Comparison of ENCODE assay signal across 9 mouse cellular contexts in genomic region chr10:24959043-24959916, GRCm38 (mm10). TPM values are rescaled to one million over a fixed set of nuclear protein-coding genes. Genes with fewer than 3 reads are reported as not detected.
DNase-seq lines count a peak whose midpoint lies in the region; ATAC-seq and TF ChIP-seq lines count a peak whose summit lies in the region.
"Had no signal": no experiment of that assay in that cellular context is flagged by ENCODE, and none has a peak within 500 bp of the region (broad histone marks: within the 10 kb centered on the region; RNA-seq: fewer than 3 reads in every experiment).

No protein-coding gene starts in this region.

- H3K4me1 ChIP-seq in hindbrain, postnatal 0 days (ENCODE audit: insufficient read depth, low read length): no peaks in the 10 kb centered on the region
- 0 out of 2 replicates have a peak, but pooled peaks cover 2% of the 10 kb centered on the region for H3K4me1 ChIP-seq in hindbrain, embryonic 10.5 days (replicated peaks)
- H3K4me1 ChIP-seq in heart, embryonic 11.5 days (ENCODE audit: control insufficient read depth, insufficient read depth, low read length): no peaks in the 10 kb centered on the region; the same call in 1 of the 2 replicates

- no peaks in the 10 kb centered on the region for H3K36me3 ChIP-seq in hindbrain, postnatal 0 days (ENCODE audit: insufficient read depth, low read length)
- H3K36me3 ChIP-seq in hindbrain, embryonic 10.5 days: no peaks in the 10 kb centered on the region
- no peaks in the 10 kb centered on the region for H3K36me3 ChIP-seq in heart, embryonic 11.5 days (ENCODE audit: control insufficient read depth, insufficient read depth, low read length)

- H3K9me3 ChIP-seq in hindbrain, postnatal 0 days (ENCODE audit: low read length): no peaks in the 10 kb centered on the region
- H3K9me3 ChIP-seq in hindbrain, embryonic 10.5 days: no peaks in the 10 kb centered on the region
- H3K9me3 ChIP-seq in heart, embryonic 11.5 days (replicated peaks; ENCODE audit: control insufficient read depth, low read length): no peaks in the 10 kb centered on the region

- no peaks in the 10 kb centered on the region for H3K27me3 ChIP-seq in hindbrain, postnatal 0 days (ENCODE audit: insufficient read depth, low read length)
- no peaks in the 10 kb centered on the region for H3K27me3 ChIP-seq in hindbrain, embryonic 10.5 days (ENCODE audit: insufficient read depth, poor library complexity, severe bottlenecking)
- no peaks in the 10 kb centered on the region for H3K27me3 ChIP-seq in heart, embryonic 11.5 days (ENCODE audit: control insufficient read depth, insufficient read depth, low read length)

- peak; percentile 40 for DNase-seq in hindbrain, postnatal 0 days (ENCODE audit: low spot score)
- no peak for DNase-seq in hindbrain, embryonic 10.5 days (ENCODE audit: low spot score)
- DNase-seq in kidney, postnatal 10 days: peak; percentile 54
- peak; percentile 48 for DNase-seq in retina, adult 2 months (ENCODE audit: low read depth, low spot score)
- DNase-seq in cerebellum, adult 18-20 months: no peak
- no peak for DNase-seq in layer of hippocampus, postnatal 14 days (ENCODE audit: low spot score in 2 of 2)
- DNase-seq in layer of hippocampus, adult 18-20 months (ENCODE audit: low spot score in 2 of 2): no peak

- H3K4me3 ChIP-seq in hindbrain, postnatal 0 days (ENCODE audit: low read length): no peak overlapping the region
- no peak overlapping the region for H3K4me3 ChIP-seq in hindbrain, embryonic 10.5 days
- H3K4me3 ChIP-seq in heart, embryonic 11.5 days (ENCODE audit: low read depth, low read length): no peak overlapping the region

- TF ChIP-seq CTCF in hindbrain, postnatal 0 days (IDR thresholded peaks at IDR 0.05; ENCODE audit: low read depth): no peak

- no peak overlapping the region for H3K9ac ChIP-seq in hindbrain, postnatal 0 days (replicated peaks; ENCODE audit: low read length)
- no peak overlapping the region for H3K9ac ChIP-seq in heart, embryonic 11.5 days (ENCODE audit: low read depth, low read length)

- WGBS in hindbrain, postnatal 0 days: 47% methylated on average over 15 of the region's 15 CpGs
- 65% methylated on average over 15 of the region's 15 CpGs for WGBS in hindbrain, embryonic 10.5 days
- WGBS in heart, embryonic 11.5 days (ENCODE audit: insufficient replicate concordance): 35% methylated on average over 15 of the region's 15 CpGs

- no peak overlapping the region for H3K27ac ChIP-seq in hindbrain, postnatal 0 days
- no peak overlapping the region for H3K27ac ChIP-seq in hindbrain, embryonic 10.5 days
- no peak overlapping the region for H3K27ac ChIP-seq in heart, embryonic 11.5 days (ENCODE audit: low read depth, low read length)

- ATAC-seq in hindbrain, postnatal 0 days: 0 out of 2 replicates have a peak, but pooled peaks have one; percentile 27
- no peak for ATAC-seq in heart, embryonic 11.5 days (replicated peaks; ENCODE audit: insufficient number of reproducible peaks, low FRiP score, low TSS enrichment)

- no peak overlapping the region for H3K4me2 ChIP-seq in hindbrain, postnatal 0 days (ENCODE audit: low read depth, low read length)
- H3K4me2 ChIP-seq in heart, embryonic 11.5 days: peak overlapping the region; percentile 57

RNA-seq across cellular contexts. Expression of gene Arg1, which starts 32.0 kb away (rescaled TPM):
- 2.9 and 3.0 TPM in 2 replicates for total RNA-seq in hindbrain, postnatal 0 days (2014; rRNA removed)
- polyA plus RNA-seq in hindbrain, postnatal 0 days (2015; fragmentation: Nextera tagmentation; extraction: Ambion mirVana): 3.6 and 3.9 TPM in 2 replicates
- polyA plus RNA-seq in hindbrain, embryonic 10.5 days (2016; fragmentation: Nextera tagmentation; extraction: Ambion mirVana): 3.2 and 3.8 TPM in 2 replicates
- polyA plus RNA-seq in heart, embryonic 11.5 days (2014; fragmentation: Nextera tagmentation; extraction: Ambion mirVana): 1.1 TPM in 2 replicates
- not detected for total RNA-seq in layer of hippocampus, postnatal 14 days (2021)
- not detected for total RNA-seq in layer of hippocampus, adult 18-20 months (2021)
- total RNA-seq: common myeloid progenitor, adult 5-6 weeks had no signal

Comparison
In these comparisons a context has a peak if more than half of its experiments do, and no peak if none do; other contexts are left out.
1. DNase-seq: peak in hindbrain, postnatal 0 days (single experiment), kidney, postnatal 10 days (single experiment) and retina, adult 2 months (single experiment); none in hindbrain, embryonic 10.5 days (single experiment), cerebellum, adult 18-20 months (0 of 2), layer of hippocampus, postnatal 14 days (0 of 2) and layer of hippocampus, adult 18-20 months (0 of 2).